Mouse (Mus musculus): ENCODE data around the gene Lcp2. TPM values are rescaled to one million over a fixed set of nuclear protein-coding genes. Genes with fewer than 3 reads are reported as not detected.
A peak's percentile ranks its signal among the peaks of the same experiment; 100 is the strongest.

The Lcp2 gene
- total and polyA plus RNA-seq, 3 experiments = 48.3 to 109 (median 52.2) TPM

DNA sequence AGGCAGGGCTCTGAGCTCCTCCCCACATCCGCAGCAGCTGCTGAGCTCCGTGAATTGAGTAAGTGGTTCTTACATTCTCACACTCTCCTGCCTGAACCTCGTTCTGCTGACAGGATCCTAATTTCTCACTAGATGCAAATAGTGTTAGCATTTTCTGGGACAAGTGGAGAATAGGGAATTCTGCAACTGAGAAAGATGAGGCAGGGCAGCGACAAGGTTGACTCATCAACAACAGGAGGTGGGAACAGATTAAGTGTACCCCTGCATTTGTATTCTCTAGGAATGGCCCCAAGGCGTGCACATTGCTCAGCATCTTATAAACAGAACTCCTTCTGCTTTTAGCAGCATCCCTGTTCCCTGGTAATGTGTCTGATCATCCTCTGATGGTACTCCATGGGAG, 6.7 kb upstream of the Lcp2 start:
- no peak for ATAC-seq (ENCODE audit: extremely low read depth, insufficient number of reproducible peaks, low FRiP score, poor library complexity, severe bottlenecking)
- H3K36me3 ChIP-seq (replicated peaks) = no peaks in the 10 kb centered on the region

DNA sequence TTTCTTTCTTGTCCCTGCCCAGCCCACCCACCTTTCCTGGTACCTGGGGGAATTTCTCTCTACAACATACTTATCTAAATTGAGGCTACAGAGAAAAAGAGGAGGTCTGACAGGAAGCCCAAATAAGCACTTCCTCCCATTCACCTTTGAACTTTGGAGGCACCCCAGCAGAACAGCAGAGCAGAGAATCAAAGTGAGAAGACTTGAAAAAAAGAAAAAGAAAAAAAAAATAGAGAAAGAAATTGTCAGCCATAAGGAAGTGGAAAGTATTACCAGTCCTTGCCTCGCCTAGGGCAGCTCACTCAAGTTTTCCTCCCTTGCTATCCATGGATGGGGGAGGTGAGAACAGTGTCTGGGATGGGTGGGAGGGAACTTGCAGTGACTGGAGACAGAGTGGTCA, 3.9 kb upstream of the Lcp2 start:
- Histone ChIP-seq H3K9me3 (replicated peaks) (peaks cover 10% of the 10 kb centered on the region), H3K4me1 (ENCODE audit: insufficient read depth, low read depth, low read length) (peaks cover 31% of the 10 kb centered on the region), H3K4me3 (ENCODE audit: low read depth, low read length) (no peak overlapping the region), H3K36me3 (replicated peaks) (no peaks in the 10 kb centered on the region), H3K27me3 (ENCODE audit: insufficient read depth, low read length) (no peaks in the 10 kb centered on the region)
- no peak for TF ChIP-seq GATA1 (IDR thresholded peaks at IDR 0.05; ENCODE audit: borderline replicate concordance, low read length)
- no peak for DNase-seq (ENCODE audit: low spot score)
- no peak for ATAC-seq (ENCODE audit: extremely low read depth, insufficient number of reproducible peaks, low FRiP score, poor library complexity, severe bottlenecking)

More for the DNA sequence above, 6.7 kb upstream of the Lcp2 start:
- peaks cover 11% of the 10 kb centered on the region; the same call in 1 of the 2 replicates for H3K4me1 ChIP-seq (ENCODE audit: insufficient read depth, low read depth, low read length)
- 0 out of 2 replicates have a peak, but pooled peaks cover 3% of the 10 kb centered on the region for H3K9me3 ChIP-seq (replicated peaks)
- no peak for DNase-seq (ENCODE audit: low spot score)
- H3K27me3 ChIP-seq (ENCODE audit: insufficient read depth, low read length) = no peaks in the 10 kb centered on the region
- no peak overlapping the region for H3K4me3 ChIP-seq (ENCODE audit: low read depth, low read length)
- TF ChIP-seq CTCF (IDR thresholded peaks at IDR 0.05; ENCODE audit: low read depth, low read length) (no peak), GATA2 (IDR thresholded peaks at IDR 0.05; ENCODE audit: borderline replicate concordance, low read depth, low read length) (no peak), POLR2AphosphoS5 (IDR thresholded peaks at IDR 0.05; ENCODE audit: insufficient replicate concordance, low read depth, low read length) (no peak), GATA1 (IDR thresholded peaks at IDR 0.05; ENCODE audit: borderline replicate concordance, low read length) (no peak), TAL1 (conservative IDR thresholded peaks at IDR 0.05; ENCODE audit: low read depth, low read length) (no peak)

DNA sequence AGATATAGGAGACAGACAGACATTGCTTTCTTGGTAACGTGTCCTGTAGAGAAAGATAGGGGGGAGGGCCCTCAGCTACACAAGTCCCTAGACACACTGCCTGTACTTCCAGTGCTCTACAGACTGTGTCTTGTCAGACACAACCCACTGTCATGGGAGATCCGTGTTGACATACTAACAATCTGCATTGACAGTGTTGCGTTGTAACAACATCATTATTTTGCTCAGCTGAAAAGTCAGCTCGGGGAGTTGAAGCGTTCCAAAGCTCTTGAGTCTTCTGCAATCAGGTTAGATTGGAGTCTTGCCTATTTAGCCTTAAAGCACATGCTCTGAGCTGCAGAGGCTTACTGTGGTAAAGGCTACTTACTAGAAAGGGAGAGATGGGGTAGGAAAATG, 820 bp downstream of the Lcp2 start:
- H3K9me3 ChIP-seq (replicated peaks) = peaks cover 14% of the 10 kb centered on the region
- H3K4me3 ChIP-seq (ENCODE audit: low read depth, low read length) = peak overlapping the region; percentile 68
- no peak for DNase-seq (ENCODE audit: low spot score)
- peaks cover 61% of the 10 kb centered on the region for H3K4me1 ChIP-seq (ENCODE audit: insufficient read depth, low read depth, low read length)
- peaks cover 28% of the 10 kb centered on the region for H3K36me3 ChIP-seq (replicated peaks)
- H3K27me3 ChIP-seq (ENCODE audit: insufficient read depth, low read length) = no peaks in the 10 kb centered on the region
- TF ChIP-seq GATA2 (IDR thresholded peaks at IDR 0.05; ENCODE audit: borderline replicate concordance, low read depth, low read length) = no peak
- no peak for TF ChIP-seq GATA1 (IDR thresholded peaks at IDR 0.05; ENCODE audit: borderline replicate concordance, low read length)
- TF ChIP-seq POLR2AphosphoS5 (IDR thresholded peaks at IDR 0.05; ENCODE audit: insufficient replicate concordance, low read depth, low read length) = no peak
- no peak for TF ChIP-seq TAL1 (conservative IDR thresholded peaks at IDR 0.05; ENCODE audit: low read depth, low read length)
- TF ChIP-seq CTCF (IDR thresholded peaks at IDR 0.05; ENCODE audit: low read depth, low read length) = no peak
- ATAC-seq (ENCODE audit: extremely low read depth, insufficient number of reproducible peaks, low FRiP score, poor library complexity, severe bottlenecking) = no peak

DNA sequence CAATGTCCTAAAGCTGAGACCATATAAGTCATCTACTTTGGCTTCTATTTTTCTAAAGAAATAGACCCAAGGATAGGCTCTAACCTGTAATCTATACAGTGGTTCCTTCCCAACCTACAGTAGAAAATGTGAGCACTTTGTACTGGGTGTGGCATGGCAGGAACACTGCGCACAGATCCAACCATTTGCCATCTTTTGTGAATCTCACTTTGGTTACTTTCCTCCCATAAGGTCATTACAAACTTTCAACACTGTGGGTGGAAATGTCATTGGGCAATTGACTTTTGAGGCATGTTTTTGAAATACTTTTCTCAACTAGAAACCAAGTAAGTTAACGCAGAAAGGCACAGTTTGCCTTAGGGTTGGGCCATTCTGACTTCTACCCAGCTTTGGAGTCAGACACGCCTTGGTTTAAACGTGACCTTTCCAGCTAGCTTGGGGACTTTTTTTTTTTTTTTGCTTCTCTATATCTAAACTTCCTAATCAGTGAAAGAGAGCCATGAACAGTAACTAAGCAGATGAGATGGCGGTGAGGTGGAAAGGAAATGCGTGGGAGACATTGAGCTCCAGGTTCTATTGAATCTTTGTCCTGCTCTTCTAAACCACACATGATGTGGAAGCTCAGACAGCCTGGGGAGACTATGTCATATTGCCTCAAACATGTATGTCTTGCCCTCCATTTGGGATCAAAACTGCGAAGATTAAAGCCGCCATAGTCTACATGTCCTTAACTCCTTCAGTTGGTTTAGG, 1.8 kb downstream of the Lcp2 start:
- DNase-seq (ENCODE audit: low spot score) (no peak), ATAC-seq (ENCODE audit: extremely low read depth, insufficient number of reproducible peaks, low FRiP score, poor library complexity, severe bottlenecking) (no peak)
- H3K27me3 ChIP-seq (ENCODE audit: insufficient read depth, low read length) = no peaks in the 10 kb centered on the region
- peak overlapping the region; percentile 48; the same call in 1 of the 2 replicates for H3K4me3 ChIP-seq (ENCODE audit: low read depth, low read length)
- TF ChIP-seq POLR2AphosphoS5 (IDR thresholded peaks at IDR 0.05; ENCODE audit: insufficient replicate concordance, low read depth, low read length) (no peak), TAL1 (conservative IDR thresholded peaks at IDR 0.05; ENCODE audit: low read depth, low read length) (no peak), GATA1 (IDR thresholded peaks at IDR 0.05; ENCODE audit: borderline replicate concordance, low read length) (no peak)
- peaks cover 16% of the 10 kb centered on the region for H3K9me3 ChIP-seq (replicated peaks)
- H3K4me1 ChIP-seq (ENCODE audit: insufficient read depth, low read depth, low read length) = peaks cover 60% of the 10 kb centered on the region
- H3K36me3 ChIP-seq (replicated peaks) = peaks cover 38% of the 10 kb centered on the region

DNA sequence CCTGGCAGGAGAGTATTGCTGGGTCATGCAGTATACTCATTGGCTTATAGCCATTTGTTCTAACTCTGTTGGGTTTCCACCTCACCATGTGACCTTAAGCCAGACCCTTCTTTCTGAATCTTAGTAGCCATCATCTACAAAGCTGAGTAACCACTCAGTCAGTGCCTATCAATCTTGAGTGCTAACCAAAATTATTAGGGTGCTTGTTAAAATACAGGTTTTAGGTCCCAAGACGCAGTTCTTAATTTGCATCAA, 2.3 kb downstream of the Lcp2 start:
- Histone ChIP-seq H3K4me3 (ENCODE audit: low read depth, low read length) (peak overlapping the region; percentile 48; the same call in 1 of the 2 replicates), H3K9me3 (replicated peaks) (peaks cover 19% of the 10 kb centered on the region), H3K4me1 (ENCODE audit: insufficient read depth, low read depth, low read length) (peaks cover 60% of the 10 kb centered on the region), H3K36me3 (replicated peaks) (peaks cover 43% of the 10 kb centered on the region), H3K27me3 (ENCODE audit: insufficient read depth, low read length) (no peaks in the 10 kb centered on the region)
- no peak for DNase-seq (ENCODE audit: low spot score)
- no peak for TF ChIP-seq TAL1 (conservative IDR thresholded peaks at IDR 0.05; ENCODE audit: low read depth, low read length)
- no peak for TF ChIP-seq CTCF (IDR thresholded peaks at IDR 0.05; ENCODE audit: low read depth, low read length)
- no peak for TF ChIP-seq GATA2 (IDR thresholded peaks at IDR 0.05; ENCODE audit: borderline replicate concordance, low read depth, low read length)
- TF ChIP-seq POLR2AphosphoS5 (IDR thresholded peaks at IDR 0.05; ENCODE audit: insufficient replicate concordance, low read depth, low read length) = no peak
- TF ChIP-seq GATA1 (IDR thresholded peaks at IDR 0.05; ENCODE audit: borderline replicate concordance, low read length) = no peak
- ATAC-seq (ENCODE audit: extremely low read depth, insufficient number of reproducible peaks, low FRiP score, poor library complexity, severe bottlenecking) = no peak

DNA sequence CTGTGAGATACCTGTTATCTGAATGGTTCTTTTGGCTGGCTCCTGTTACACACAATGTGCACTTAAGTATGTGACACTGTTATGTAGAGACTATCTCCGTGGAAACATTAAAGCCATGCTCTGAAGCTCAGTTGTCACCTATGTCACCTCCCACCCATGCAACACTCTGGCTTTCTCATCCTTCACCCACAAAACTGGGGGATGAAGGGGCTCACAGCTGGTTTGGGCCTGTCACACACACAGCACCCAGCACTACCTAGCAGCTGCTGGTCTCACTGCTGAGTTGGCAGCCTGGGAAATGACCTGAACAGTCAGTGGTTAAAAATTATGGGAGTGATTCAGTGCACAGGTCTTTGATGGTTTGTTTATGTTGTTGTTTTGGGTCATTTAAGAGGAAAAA, 3.3 kb downstream of the Lcp2 start:
- ATAC-seq (ENCODE audit: extremely low read depth, insufficient number of reproducible peaks, low FRiP score, poor library complexity, severe bottlenecking) (no peak), DNase-seq (ENCODE audit: low spot score) (no peak)
- TF ChIP-seq CTCF (IDR thresholded peaks at IDR 0.05; ENCODE audit: low read depth, low read length) (no peak), GATA1 (IDR thresholded peaks at IDR 0.05; ENCODE audit: borderline replicate concordance, low read length) (no peak), GATA2 (IDR thresholded peaks at IDR 0.05; ENCODE audit: borderline replicate concordance, low read depth, low read length) (no peak), POLR2AphosphoS5 (IDR thresholded peaks at IDR 0.05; ENCODE audit: insufficient replicate concordance, low read depth, low read length) (no peak), TAL1 (conservative IDR thresholded peaks at IDR 0.05; ENCODE audit: low read depth, low read length) (no peak)
- Histone ChIP-seq H3K36me3 (replicated peaks) (peaks cover 53% of the 10 kb centered on the region), H3K4me1 (ENCODE audit: insufficient read depth, low read depth, low read length) (peaks cover 58% of the 10 kb centered on the region), H3K27me3 (ENCODE audit: insufficient read depth, low read length) (no peaks in the 10 kb centered on the region), H3K4me3 (ENCODE audit: low read depth, low read length) (peak overlapping the region; percentile 50; the same call in 1 of the 2 replicates), H3K9me3 (replicated peaks) (peaks cover 28% of the 10 kb centered on the region)

All from G1E (cell line).